ENCODE assay signal across 13 mouse cellular contexts in the genomic region with DNA sequence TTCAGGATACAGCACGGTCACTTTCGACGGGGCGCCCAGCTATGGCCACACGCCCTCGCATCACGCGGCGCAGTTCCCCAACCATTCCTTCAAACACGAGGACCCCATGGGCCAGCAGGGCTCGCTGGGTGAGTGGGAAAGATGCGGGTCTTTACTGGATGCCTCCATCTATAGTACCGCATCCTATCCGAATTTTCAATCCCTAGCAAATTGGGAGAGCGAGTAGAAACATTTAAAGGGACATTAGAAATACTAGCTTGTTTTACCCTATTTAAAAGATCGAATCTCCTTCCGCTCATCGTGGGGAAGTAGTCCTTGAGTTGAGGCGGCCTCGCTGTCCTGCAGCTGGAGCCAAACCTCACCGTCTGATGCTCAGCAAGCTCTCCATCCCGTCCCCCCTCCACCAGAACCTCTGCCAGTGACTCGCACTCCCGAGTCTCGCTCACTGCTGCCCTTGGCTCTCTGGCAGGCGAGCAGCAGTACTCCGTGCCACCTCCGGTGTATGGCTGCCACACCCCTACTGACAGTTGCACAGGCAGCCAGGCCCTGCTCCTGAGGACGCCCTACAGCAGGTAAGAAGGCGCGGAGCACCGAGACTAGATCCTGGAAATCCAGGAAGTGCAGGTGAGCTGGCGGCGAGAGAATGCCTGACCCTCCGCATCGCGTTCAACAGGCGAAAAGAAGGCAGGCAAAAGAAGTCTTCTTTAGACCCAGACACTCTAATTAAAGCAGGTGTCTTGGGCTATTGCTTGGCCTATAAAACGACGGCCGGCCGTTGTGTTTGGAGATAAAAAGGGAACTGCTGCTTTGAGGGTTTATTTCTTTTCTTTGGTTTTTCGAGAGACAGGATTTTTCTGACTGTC. TPM values are rescaled to one million over a fixed set of nuclear protein-coding genes. Genes with fewer than 3 reads are reported as not detected.
DNase-seq lines count a peak whose midpoint lies in the region; ATAC-seq and TF ChIP-seq lines count a peak whose summit lies in the region.
"Had no signal": no experiment of that assay in that cellular context is flagged by ENCODE, and none has a peak within 500 bp of the region (broad histone marks: within the 10 kb centered on the region; RNA-seq: fewer than 3 reads in every experiment).

No protein-coding gene starts in this region.

- H3K4me2 ChIP-seq in kidney, embryonic 14.5 days (replicated peaks; ENCODE audit: low read depth, low read length), result peak overlapping the region; percentile 59
- peak overlapping the region; percentile 27; the same call in 1 of the 2 replicates for H3K4me2 ChIP-seq in intestine, embryonic 15.5 days (replicated peaks)

- no peak for TF ChIP-seq POLR2A in kidney, adult 2 months (IDR thresholded peaks at IDR 0.05; ENCODE audit: low read depth, low read length)

- no peak for ATAC-seq in kidney, embryonic 14.5 days (ENCODE audit: low FRiP score, low TSS enrichment)
- ATAC-seq in intestine, embryonic 15.5 days, result peak; percentile 54
- no peak for ATAC-seq in erythroblast, adult 5-6 weeks (replicated peaks; ENCODE audit: low FRiP score, poor library complexity, severe bottlenecking)

- peaks cover 32% of the 10 kb centered on the region for H3K4me1 ChIP-seq in kidney, embryonic 14.5 days (ENCODE audit: control insufficient read depth, insufficient read depth, low read length)
- H3K4me1 ChIP-seq in kidney, adult 2 months (ENCODE audit: control insufficient read depth, insufficient read depth, low read length), result no peaks in the 10 kb centered on the region
- H3K4me1 ChIP-seq in intestine, embryonic 15.5 days (replicated peaks), result peaks cover 12% of the 10 kb centered on the region

- peaks cover 19% of the 10 kb centered on the region for H3K36me3 ChIP-seq in kidney, embryonic 14.5 days (ENCODE audit: control insufficient read depth, insufficient read depth, low read length)
- H3K36me3 ChIP-seq in kidney, adult 2 months (ENCODE audit: control insufficient read depth, insufficient read depth, low read length), result no peaks in the 10 kb centered on the region
- no peaks in the 10 kb centered on the region for H3K36me3 ChIP-seq in intestine, embryonic 15.5 days
- H3K36me3 ChIP-seq: neural tube, embryonic 12.5 days had no signal

- H3K9ac ChIP-seq in kidney, embryonic 14.5 days (ENCODE audit: low read depth, low read length), result peak overlapping the region; percentile 97; the same call in 1 of the 2 replicates
- no peak overlapping the region for H3K9ac ChIP-seq in intestine, embryonic 15.5 days
- H3K9ac ChIP-seq: neural tube, embryonic 12.5 days had no signal

- H3K9me3 ChIP-seq in kidney, embryonic 14.5 days (ENCODE audit: control insufficient read depth, low read length), result no peaks in the 10 kb centered on the region
- no peaks in the 10 kb centered on the region for H3K9me3 ChIP-seq in intestine, embryonic 15.5 days
- H3K9me3 ChIP-seq: neural tube, embryonic 12.5 days had no signal

- peaks cover 8% of the 10 kb centered on the region; the same call in 1 of the 2 replicates for H3K27me3 ChIP-seq in kidney, embryonic 14.5 days (ENCODE audit: control insufficient read depth, insufficient read depth, low read length)
- peaks cover 5% of the 10 kb centered on the region; the same call in 1 of the 2 replicates for H3K27me3 ChIP-seq in kidney, adult 2 months (replicated peaks; ENCODE audit: control insufficient read depth, insufficient read depth, low read length)
- peaks cover 81% of the 10 kb centered on the region for H3K27me3 ChIP-seq in intestine, embryonic 15.5 days (replicated peaks)

- peak overlapping the region; percentile 80 for H3K4me3 ChIP-seq in kidney, embryonic 14.5 days (ENCODE audit: low read length)
- H3K4me3 ChIP-seq in kidney, adult 2 months (ENCODE audit: insufficient read depth, low read depth, low read length), result no peak overlapping the region
- H3K4me3 ChIP-seq in intestine, embryonic 15.5 days (replicated peaks), result no peak overlapping the region
- H3K4me3 ChIP-seq: neural tube, embryonic 12.5 days had no signal

- peak overlapping the region; percentile 19; the same call in 1 of the 2 replicates for H3K27ac ChIP-seq in kidney, embryonic 14.5 days (ENCODE audit: low read depth, low read length)
- H3K27ac ChIP-seq in kidney, adult 2 months (ENCODE audit: insufficient read depth, low read depth, low read length), result no peak overlapping the region
- no peak overlapping the region for H3K27ac ChIP-seq in intestine, embryonic 15.5 days
- H3K27ac ChIP-seq: neural tube, embryonic 12.5 days had no signal

- DNase-seq in kidney, adult 2 months, result no peak
- DNase-seq in retina, embryonic 14.5 days (ENCODE audit: low spot score), result peak; percentile 22
- DNase-seq in retina, postnatal 1 day, result no peak
- no peak for DNase-seq in adrenal gland, postnatal 14 days
- DNase-seq: lung, adult 18-20 months had no signal

- WGBS in kidney, embryonic 14.5 days, result 9% methylated on average over 43 of the region's 43 CpGs
- WGBS in kidney, adult 2 months, result 24% methylated on average over 43 of the region's 43 CpGs
- WGBS in intestine, embryonic 15.5 days, result 5% methylated on average over 43 of the region's 43 CpGs

- no peak for TF ChIP-seq CTCF in kidney, adult 2 months (conservative IDR thresholded peaks at IDR 0.05; ENCODE audit: insufficient read depth, insufficient read length, low read depth, low read length)

RNA-seq across cellular contexts. Expression of a gene that starts 6.8 kb away (rescaled TPM):
- 108 and 164 TPM in 2 replicates for polyA plus RNA-seq in kidney, embryonic 14.5 days (2014; fragmentation: Nextera tagmentation; extraction: Ambion mirVana)
- polyA plus RNA-seq in kidney, adult 2 months (2012; rRNA removed), result 16.9 and 20.8 TPM in 2 replicates
- polyA plus RNA-seq in intestine, embryonic 15.5 days (2015; fragmentation: Nextera tagmentation; extraction: Ambion mirVana), result 12.2 and 12.4 TPM in 2 replicates
- total RNA-seq in adrenal gland, postnatal 14 days (2021), result 2.7 and 3.2 TPM in 2 replicates
- not detected in 2 replicates for total RNA-seq in erythroblast, adult 5-6 weeks (2015; ENCODE audit: low replicate concordance)
- not detected in 2 replicates for total RNA-seq in erythroblast, adult 5-6 weeks (2017; ENCODE audit: low replicate concordance)

RNA-seq across cellular contexts. Expression of a gene that starts 41.3 kb away (rescaled TPM):
- not detected in 2 replicates for polyA plus RNA-seq in kidney, embryonic 14.5 days (2014; fragmentation: Nextera tagmentation; extraction: Ambion mirVana)
- polyA plus RNA-seq in kidney, adult 2 months (2012; rRNA removed), result not detected in 2 replicates
- polyA plus RNA-seq in intestine, embryonic 15.5 days (2015; fragmentation: Nextera tagmentation; extraction: Ambion mirVana), result not detected in 2 replicates
- not detected in 2 replicates for total RNA-seq in adrenal gland, postnatal 14 days (2021)
- total RNA-seq in erythroblast, adult 5-6 weeks (2015; ENCODE audit: low replicate concordance), result not detected in 2 replicates
- total RNA-seq in erythroblast, adult 5-6 weeks (2017; ENCODE audit: low replicate concordance), result not detected in 2 replicates
- total RNA-seq: gastrocnemius, adult 18-20 months; layer of hippocampus, postnatal 14 days had no signal
- polyA plus RNA-seq: cortical plate, adult 2 months; neural tube, embryonic 12.5 days; spleen, adult 2 months had no signal
